In genomic region chr6:125871482-125871881, GRCm38 (mm10) we compare ENCODE assay signal across 27 mouse cellular contexts.
A peak's percentile ranks its signal among the peaks of the same experiment; 100 is the strongest.
DNase-seq lines count a peak whose midpoint lies in the region; ATAC-seq lines count a peak whose summit lies in the region.
"Had no signal": no experiment of that assay in that cellular context is flagged by ENCODE, and none has a peak within 500 bp of the region (broad histone marks: within the 10 kb centered on the region; RNA-seq: fewer than 3 reads in every experiment).

No protein-coding gene starts in this region.

- H3K4me3 ChIP-seq in neural tube, embryonic 15.5 days (replicated peaks) = no peak overlapping the region
- H3K4me3 ChIP-seq in hindbrain, embryonic 12.5 days = no peak overlapping the region
- H3K4me3 ChIP-seq: embryonic facial prominence, embryonic 13.5 days; erythroblast, embryonic 14.5 days; forebrain, embryonic 12.5 days; intestine, embryonic 15.5 days; limb, embryonic 13.5 days; liver, embryonic 12.5 days had no signal

- no peaks in the 10 kb centered on the region for H3K36me3 ChIP-seq in neural tube, embryonic 15.5 days
- H3K36me3 ChIP-seq in hindbrain, embryonic 12.5 days = no peaks in the 10 kb centered on the region
- H3K36me3 ChIP-seq: embryonic facial prominence, embryonic 13.5 days; forebrain, embryonic 12.5 days; intestine, embryonic 15.5 days; limb, embryonic 13.5 days; liver, embryonic 12.5 days had no signal

- H3K9ac ChIP-seq in neural tube, embryonic 15.5 days (replicated peaks) = no peak overlapping the region
- H3K9ac ChIP-seq in hindbrain, embryonic 12.5 days = no peak overlapping the region
- H3K9ac ChIP-seq: embryonic facial prominence, embryonic 13.5 days; forebrain, embryonic 12.5 days; intestine, embryonic 15.5 days; limb, embryonic 13.5 days; liver, embryonic 12.5 days had no signal

- no peaks in the 10 kb centered on the region for H3K9me3 ChIP-seq in neural tube, embryonic 15.5 days (replicated peaks)
- H3K9me3 ChIP-seq in hindbrain, embryonic 12.5 days (replicated peaks) = no peaks in the 10 kb centered on the region
- H3K9me3 ChIP-seq: embryonic facial prominence, embryonic 13.5 days; forebrain, embryonic 12.5 days; intestine, embryonic 15.5 days; limb, embryonic 13.5 days; liver, embryonic 12.5 days had no signal

- no peaks in the 10 kb centered on the region for H3K4me1 ChIP-seq in neural tube, embryonic 15.5 days
- no peaks in the 10 kb centered on the region for H3K4me1 ChIP-seq in hindbrain, embryonic 12.5 days
- H3K4me1 ChIP-seq: embryonic facial prominence, embryonic 13.5 days; forebrain, embryonic 12.5 days; intestine, embryonic 15.5 days; limb, embryonic 13.5 days; liver, embryonic 12.5 days had no signal

- H3K27ac ChIP-seq in neural tube, embryonic 15.5 days (replicated peaks) = no peak overlapping the region
- no peak overlapping the region for H3K27ac ChIP-seq in hindbrain, embryonic 12.5 days
- H3K27ac ChIP-seq: embryonic facial prominence, embryonic 13.5 days; forebrain, embryonic 12.5 days; intestine, embryonic 15.5 days; limb, embryonic 13.5 days; liver, embryonic 12.5 days; stomach, postnatal 0 days had no signal

- 89% methylated on average over 4 of the region's 4 CpGs for WGBS in neural tube, embryonic 15.5 days
- WGBS in hindbrain, embryonic 12.5 days = 87% methylated on average over 4 of the region's 4 CpGs

- H3K4me2 ChIP-seq in neural tube, embryonic 15.5 days = no peak overlapping the region
- H3K4me2 ChIP-seq in hindbrain, embryonic 12.5 days (replicated peaks) = no peak overlapping the region
- H3K4me2 ChIP-seq: embryonic facial prominence, embryonic 13.5 days; forebrain, embryonic 12.5 days; heart, embryonic 11.5 days; intestine, embryonic 15.5 days; limb, embryonic 13.5 days; liver, embryonic 12.5 days; midbrain, embryonic 11.5 days had no signal

- H3K27me3 ChIP-seq in neural tube, embryonic 15.5 days (replicated peaks) = no peaks in the 10 kb centered on the region
- no peaks in the 10 kb centered on the region for H3K27me3 ChIP-seq in hindbrain, embryonic 12.5 days
- H3K27me3 ChIP-seq: intestine, embryonic 15.5 days; limb, embryonic 13.5 days; liver, embryonic 12.5 days had no signal

- peak; percentile 15 for DNase-seq in layer of hippocampus, adult 11-12 months (ENCODE audit: low spot score)
- DNase-seq in layer of hippocampus, adult 9-10 months (ENCODE audit: low spot score) = no peak
- DNase-seq in neural tube, embryonic 10.5 days (ENCODE audit: extremely low spot score, low spot score) = peak; percentile 5
- peak; percentile 85 for DNase-seq in brain, adult 2 months (ENCODE audit: low read depth, low spot score)
- peak; percentile 3 for DNase-seq in skeletal muscle tissue, adult 2 months (ENCODE audit: low read depth, low spot score)
- DNase-seq: adrenal gland, adult 8-10 months; cerebellum, adult 18-20 months; cerebellum, postnatal 14 days; gastrocnemius, postnatal 10 days; kidney, adult 9 months; kidney, postnatal 14 days; lung, adult 18-20 months; lung, postnatal 10 days had no signal

- no peak for ATAC-seq in neural tube, embryonic 15.5 days (ENCODE audit: low FRiP score)
- no peak for ATAC-seq in hindbrain, embryonic 12.5 days (ENCODE audit: low FRiP score)
- ATAC-seq: CD4-positive, CD25-positive, alpha-beta regulatory T cell, adult 4 months; hindbrain, embryonic 16.5 days; intestine, embryonic 15.5 days; liver, embryonic 12.5 days; Patski had no signal
